Mouse (Mus musculus) adrenal gland, postnatal 10 days (tissue): ENCODE measurements around the gene Nudt11. TPM values are rescaled to one million over a fixed set of nuclear protein-coding genes. Genes with fewer than 3 reads are reported as not detected.

Source experiments
- DNase-seq: peaks from one replicate; pipeline ENCODE4 v3.0.0; 2021; ENCODE audit warnings: mixed read lengths
- long read RNA-seq, 2 experiments: library from polyadenylated mRNA; stranded (forward); transcript quantifications; one replicate each; pipeline ENCODE4 v2.0.0; 2021
- microRNA-seq: library from miRNA; unstranded; fragments of <30 nt; microRNA quantifications from one replicate; pipeline ENCODE4 v1.2.0, GENCODE M21; 2021
- total RNA-seq, 2 experiments: library from RNA; stranded (reverse); gene quantifications; 2 replicates each; pipeline ENCODE4 v1.2.3; 2021

Gene Nudt11
- total RNA-seq = 10 to 100 TPM; 11.2 to 12.3 TPM
- long read RNA-seq, experiment 1, transcript Nudt11-201 (2 exons, 3,036 nt) = major isoform, 24 of 43 reads
- long read RNA-seq, experiment 1, partial matches to known transcripts = 0 of 43 reads
- long read RNA-seq, experiment 1, other reads (novel, unspliced or antisense) = 19 of 43 reads
- long read RNA-seq, experiment 2, transcript Nudt11-201 (2 exons, 3,036 nt) = major isoform, 8 of 8 reads
- long read RNA-seq, experiment 2, partial matches to known transcripts = 0 of 8 reads
- long read RNA-seq, experiment 2, other reads (novel, unspliced or antisense) = 0 of 8 reads

DNA sequence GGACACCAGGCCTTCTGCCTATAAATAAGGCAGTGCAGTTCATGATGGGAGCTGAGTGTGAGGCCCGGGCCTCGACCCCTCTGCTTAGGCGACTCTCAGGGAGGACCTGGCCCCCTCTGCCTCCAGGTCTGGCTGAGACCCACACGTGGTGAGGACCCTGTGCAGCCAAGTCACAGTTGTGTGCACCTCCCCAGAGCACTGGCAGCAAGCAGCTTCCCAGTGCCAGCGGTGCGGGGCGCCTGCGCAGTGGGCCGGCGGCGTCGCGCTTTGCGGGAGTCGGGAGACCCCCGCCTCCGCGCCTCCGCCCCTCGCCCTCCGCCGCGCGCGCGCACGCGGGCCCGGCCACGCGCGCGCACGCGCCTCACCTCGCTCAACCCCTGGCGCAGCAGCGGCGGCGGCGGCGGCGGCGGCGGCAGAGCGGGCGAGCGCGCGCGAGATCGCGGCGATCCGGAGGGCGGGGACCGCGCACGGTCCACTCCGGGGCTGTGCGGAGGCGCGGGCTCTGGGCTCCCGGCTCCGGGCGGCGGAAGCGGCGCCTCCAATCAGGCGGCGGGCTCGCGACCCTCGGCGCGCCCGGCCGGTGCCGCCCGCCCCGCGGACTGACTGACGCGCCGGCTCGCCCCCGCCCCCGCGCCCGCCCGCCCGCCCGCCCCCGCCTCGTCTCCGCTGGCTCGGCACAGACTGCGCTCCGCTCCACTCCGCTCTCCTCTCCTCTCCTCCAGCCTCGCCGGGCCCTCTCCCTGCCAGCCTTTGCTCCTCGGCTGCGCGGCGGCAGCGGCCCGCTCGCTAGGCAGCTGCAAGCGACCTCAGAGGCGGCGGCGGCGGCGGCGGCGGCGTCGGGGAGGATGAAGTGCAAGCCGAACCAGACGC is at the start of gene Nudt11:
Nudt11 (plus strand) TSS at position 388 of the 870 bp plus-strand sequence.
- DNase-seq = peak; percentile 10

DNA sequence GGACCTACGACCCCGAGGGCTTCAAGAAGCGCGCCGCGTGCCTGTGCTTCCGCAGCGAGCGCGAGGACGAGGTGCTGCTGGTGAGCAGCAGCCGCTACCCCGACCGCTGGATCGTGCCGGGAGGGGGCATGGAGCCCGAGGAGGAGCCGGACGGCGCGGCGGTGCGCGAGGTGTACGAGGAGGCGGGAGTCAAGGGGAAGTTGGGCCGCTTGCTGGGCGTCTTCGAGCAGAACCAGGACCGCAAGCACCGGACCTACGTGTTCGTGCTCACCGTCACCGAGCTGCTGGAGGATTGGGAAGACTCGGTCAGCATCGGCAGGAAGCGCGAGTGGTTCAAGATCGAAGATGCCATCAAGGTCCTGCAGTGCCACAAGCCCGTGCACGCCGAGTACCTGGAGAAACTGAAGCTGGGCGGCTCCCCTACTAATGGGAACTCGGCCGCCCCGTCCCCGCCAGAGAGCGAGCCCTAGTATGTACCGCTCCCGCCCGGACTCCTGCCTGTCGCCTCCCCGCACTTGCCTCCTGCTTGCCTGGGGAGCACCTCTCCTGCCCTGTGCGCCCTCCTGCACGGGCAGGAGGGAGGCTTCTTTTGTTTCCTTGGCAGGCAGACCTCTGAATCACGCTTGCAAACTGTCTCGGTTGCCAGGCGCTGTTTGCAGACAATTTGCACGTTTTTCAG is 822 bp downstream of the Nudt11 start:
- DNase-seq = peak; percentile 4

DNA sequence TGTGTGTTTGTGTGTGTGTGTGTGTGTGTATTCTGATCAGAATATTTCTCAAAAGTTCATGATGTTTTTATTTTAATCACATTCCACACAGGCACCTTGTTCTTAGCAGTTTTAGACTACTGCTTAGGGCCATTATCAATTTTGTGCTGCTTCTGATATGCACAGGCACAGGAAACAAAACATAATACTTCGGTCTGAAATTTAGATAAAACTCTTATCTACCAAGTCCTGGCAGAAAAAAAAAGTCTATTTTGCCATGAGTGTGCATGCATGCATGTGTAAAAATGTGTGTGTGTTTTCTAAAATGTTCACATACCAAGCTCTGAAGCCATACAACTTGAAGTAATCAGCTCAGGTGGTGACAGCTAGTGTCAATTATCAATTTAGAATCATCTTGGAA is 14.3 kb downstream of the Nudt11 start:
- DNase-seq = no peak

DNA sequence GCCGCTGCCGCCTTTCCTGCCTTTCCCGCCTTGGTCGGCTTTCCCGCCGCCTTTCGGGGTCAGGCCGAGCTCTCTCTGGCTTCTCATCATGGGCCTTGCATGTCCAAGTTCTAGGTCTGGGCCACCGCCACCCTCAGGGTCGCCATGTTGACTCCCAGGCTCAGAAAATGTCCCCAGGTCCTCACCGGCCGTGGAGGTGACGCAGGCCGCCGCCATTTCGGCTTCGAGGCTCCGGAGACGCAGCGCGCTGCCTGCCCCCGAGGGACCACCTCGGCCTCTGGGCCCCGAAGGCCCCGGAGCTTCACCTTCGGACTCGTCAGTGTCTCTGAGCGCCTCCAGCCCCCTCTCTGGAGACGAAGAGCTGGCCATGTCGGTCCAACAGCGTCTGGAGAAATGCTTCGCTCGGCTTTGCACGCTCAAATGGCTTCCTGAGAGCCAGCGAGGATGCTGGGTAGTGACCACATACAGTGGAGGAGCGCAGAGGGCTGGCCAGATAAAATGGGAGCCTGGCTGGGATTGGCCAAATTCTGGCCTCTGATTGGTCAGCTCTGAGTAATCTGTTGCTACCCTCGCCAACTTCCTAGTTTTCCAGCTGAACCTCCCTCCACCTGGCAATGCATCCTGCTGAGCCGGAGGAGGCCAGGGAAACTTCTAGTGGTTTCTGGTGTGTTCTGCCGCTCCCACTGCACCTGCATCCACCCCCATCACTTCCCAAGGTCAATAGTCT is 35.9 kb downstream of the Nudt11 start, which contains the start of gene AU022751:
AU022751 (minus strand) TSS at position 466 of the 727 bp plus-strand sequence.
- DNase-seq = no peak

DNA sequence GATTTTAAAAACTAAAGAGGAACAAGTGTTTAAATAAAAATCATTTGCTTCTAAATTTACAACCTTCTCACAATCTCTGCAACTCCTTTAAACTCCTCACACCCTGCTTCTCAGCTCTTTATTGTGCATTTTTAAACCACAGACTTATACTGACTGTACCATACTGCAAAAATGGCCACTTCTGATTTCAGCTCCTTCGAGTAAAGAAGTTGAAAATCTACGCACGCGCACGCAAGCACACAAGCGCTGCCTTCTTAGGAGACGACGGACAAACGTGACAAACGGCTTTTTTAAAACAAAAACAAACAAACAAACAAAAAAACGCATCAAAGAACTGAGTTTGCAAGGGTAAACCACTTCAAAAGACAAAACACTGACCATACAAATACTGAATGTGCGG is 44.3 kb downstream of the Nudt11 start:
- DNase-seq = no peak

DNA sequence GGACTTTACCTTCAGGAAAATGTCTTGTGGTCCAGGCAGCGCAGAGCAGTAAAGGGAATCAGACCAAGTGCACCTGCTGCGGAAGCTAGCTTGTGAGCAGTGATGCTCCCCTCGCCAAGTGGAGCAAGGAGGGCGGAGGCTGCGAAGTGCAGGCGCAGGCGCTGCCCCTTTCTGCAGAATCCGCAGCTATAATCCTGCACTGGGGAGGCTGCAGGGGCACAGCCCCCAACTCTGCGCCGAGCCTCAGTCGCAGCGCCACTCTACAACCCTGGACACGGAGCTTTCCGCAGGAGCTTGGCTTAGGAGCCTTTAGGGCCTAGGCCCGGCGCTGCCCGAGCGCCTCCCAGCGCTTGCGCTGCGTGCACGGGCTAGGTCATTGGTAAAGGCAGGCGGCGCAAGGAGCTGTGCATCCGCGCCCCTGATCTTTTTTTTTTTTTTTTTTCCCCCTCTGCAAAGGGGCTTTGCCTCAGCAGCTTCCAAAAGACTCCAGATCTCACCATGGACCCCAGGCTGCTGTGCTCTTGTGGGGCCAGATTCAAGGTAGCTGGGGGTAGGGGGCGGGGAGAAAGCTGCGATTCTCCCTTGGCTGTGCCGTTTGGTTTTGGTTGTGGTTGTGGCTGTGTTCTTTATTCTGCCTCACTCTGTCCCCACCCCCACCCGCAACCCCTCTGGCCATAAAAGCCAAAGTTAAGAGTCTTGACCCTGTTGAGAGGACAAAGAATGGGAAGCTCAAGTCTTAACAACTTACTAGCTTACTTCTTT is 44.9 kb downstream of the Nudt11 start:
- peak; percentile 44 for DNase-seq

Small RNA genes lying within 50 kb of the gene (microRNA-seq; reads per million reads assigned to microRNA genes)
- not detected for gene Gm27360

Other genes with a start within 250 kb of the Nudt11 start
- under 1 TPM in 1 of 2 experiments, not detected in 1; 0.15 TPM for gene AU022751, start 36.0 kb downstream of the Nudt11 start, total RNA-seq
- gene Nudt10, start 125.6 kb downstream of the Nudt11 start, total RNA-seq = 1 to 10 TPM; 5.0 to 6.8 TPM